Mouse (Mus musculus): ENCODE measurements around the gene Klhdc7a. TPM values are rescaled to one million over a fixed set of nuclear protein-coding genes. Genes with fewer than 3 reads are reported as not detected.

Klhdc7a gene
- total and polyA plus RNA-seq, 3 experiments: under 0.01 TPM; not detected in 2

DNA sequence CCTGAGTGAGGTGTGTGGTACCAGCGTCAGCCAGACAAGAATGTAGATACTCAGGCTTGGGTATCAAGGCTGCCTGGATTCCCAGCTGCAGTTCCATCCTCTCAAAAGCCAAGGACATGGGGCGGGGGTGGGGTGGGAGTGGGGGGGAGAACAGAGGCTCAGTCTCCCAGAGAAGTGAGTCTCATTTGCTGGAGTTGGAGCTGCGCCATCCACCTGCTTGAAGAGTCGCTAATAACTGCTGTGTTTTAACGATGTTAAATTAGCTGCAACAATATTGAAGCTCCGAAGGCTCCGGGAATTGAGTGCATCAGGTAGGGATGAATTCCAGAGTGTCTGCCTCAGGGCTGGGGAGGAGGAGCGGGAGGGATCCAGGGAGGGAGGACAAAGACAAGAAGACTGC lies 27.8 kb upstream of the Klhdc7a start:
- no peak overlapping the region for H3K9ac ChIP-seq (ENCODE audit: control insufficient read depth, low read depth, low read length, poor library complexity, severe bottlenecking)
- H3K4me3 ChIP-seq (ENCODE audit: control insufficient read depth in 1 of 2, insufficient read depth in 1 of 2, low read depth in 2 of 2, low read length in 2 of 2): no peak overlapping the region
- H3K27me3 ChIP-seq (ENCODE audit: control insufficient read depth in 1 of 2, insufficient read depth in 2 of 2, low read length in 2 of 2): no peaks in the 10 kb centered on the region
- no peaks in the 10 kb centered on the region for H3K36me3 ChIP-seq (ENCODE audit: control insufficient read depth in 1 of 2, insufficient read depth in 2 of 2, low read length in 2 of 2)
- no peak for DNase-seq (ENCODE audit: low read depth, low spot score)
- H3K27ac ChIP-seq (ENCODE audit: control insufficient read depth, low read depth, low read length): no peak overlapping the region
- no peaks in the 10 kb centered on the region for H3K4me1 ChIP-seq (ENCODE audit: control insufficient read depth in 1 of 2, insufficient read depth in 2 of 2, low read length in 2 of 2)
- TF ChIP-seq POLR2AphosphoS2 (IDR thresholded peaks at IDR 0.05; ENCODE audit: low read length): no peak
- TF ChIP-seq ZC3H11A (IDR thresholded peaks at IDR 0.05; ENCODE audit: low read depth, low read length): no peak
- no peak for TF ChIP-seq UBTF (IDR thresholded peaks at IDR 0.05; ENCODE audit: borderline replicate concordance, insufficient read depth, low read depth, low read length)
- no peak for TF ChIP-seq SIN3A (IDR thresholded peaks at IDR 0.05; ENCODE audit: low read length)
- no peak for TF ChIP-seq MYB (IDR thresholded peaks at IDR 0.05; ENCODE audit: low read depth, low read length)
- TF ChIP-seq CHD1 (IDR thresholded peaks at IDR 0.05; ENCODE audit: low read depth, low read length): no peak
- no peak for TF ChIP-seq NELFE (IDR thresholded peaks at IDR 0.05; ENCODE audit: low read depth, low read length)
- no peak for TF ChIP-seq EP300 (IDR thresholded peaks at IDR 0.05; ENCODE audit: low read depth in 1 of 2, low read length in 2 of 2)
- H3K9me3 ChIP-seq (replicated peaks; ENCODE audit: insufficient read depth, low read length): no peaks in the 10 kb centered on the region
- no peaks in the 10 kb centered on the region for H3K79me2 ChIP-seq (ENCODE audit: control insufficient read depth, insufficient read depth, low read length, poor library complexity)

DNA sequence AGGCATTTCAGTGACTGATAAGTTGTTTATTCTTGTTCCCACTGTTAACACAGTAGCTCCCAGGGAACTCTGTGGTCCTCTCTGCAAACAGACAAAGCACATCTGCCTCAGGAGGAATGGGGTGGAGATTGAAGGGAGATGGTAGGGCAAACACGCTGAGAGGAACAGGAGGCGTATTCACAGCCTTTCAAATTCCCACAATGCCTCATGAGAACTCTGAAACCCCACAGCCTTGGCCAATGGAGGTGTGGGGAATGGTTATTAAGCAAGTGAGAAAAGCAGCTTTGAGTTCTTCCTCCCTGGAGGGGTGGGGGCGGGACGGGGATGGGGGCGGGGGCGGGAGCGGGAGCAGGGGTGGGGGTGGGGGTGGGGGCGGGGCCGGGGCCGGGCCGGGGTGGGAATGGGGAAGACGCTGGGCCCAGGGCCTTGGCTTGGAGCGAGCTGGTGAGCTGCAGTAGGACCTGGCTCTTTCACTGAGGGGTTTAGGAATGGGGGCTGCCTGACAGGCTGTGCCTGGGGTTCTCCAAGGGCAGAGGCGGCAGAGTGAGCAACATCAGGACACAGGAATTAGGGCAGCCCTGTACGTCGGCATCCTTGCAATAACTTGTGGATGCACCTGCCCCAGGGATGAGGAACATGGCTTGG lies 25.4 kb upstream of the Klhdc7a start:
- no peaks in the 10 kb centered on the region for H3K27me3 ChIP-seq (ENCODE audit: control insufficient read depth in 1 of 2, insufficient read depth in 2 of 2, low read length in 2 of 2)
- no peaks in the 10 kb centered on the region for H3K4me1 ChIP-seq (ENCODE audit: control insufficient read depth in 1 of 2, insufficient read depth in 2 of 2, low read length in 2 of 2)
- H3K36me3 ChIP-seq (ENCODE audit: control insufficient read depth in 1 of 2, insufficient read depth in 2 of 2, low read length in 2 of 2): no peaks in the 10 kb centered on the region
- H3K9me3 ChIP-seq (replicated peaks; ENCODE audit: insufficient read depth, low read length): no peaks in the 10 kb centered on the region
- no peaks in the 10 kb centered on the region for H3K79me2 ChIP-seq (ENCODE audit: control insufficient read depth, insufficient read depth, low read length, poor library complexity)
- no peak overlapping the region for H3K9ac ChIP-seq (ENCODE audit: control insufficient read depth, low read depth, low read length, poor library complexity, severe bottlenecking)
- no peak for TF ChIP-seq MAZ (IDR thresholded peaks at IDR 0.05; ENCODE audit: low read depth, low read length)
- no peak for TF ChIP-seq MYC (IDR thresholded peaks at IDR 0.05; ENCODE audit: low read depth, low read length)
- no peak for TF ChIP-seq EP300 (IDR thresholded peaks at IDR 0.05; ENCODE audit: low read depth in 1 of 2, low read length in 2 of 2)
- H3K4me3 ChIP-seq (ENCODE audit: control insufficient read depth in 1 of 2, insufficient read depth in 1 of 2, low read depth in 2 of 2, low read length in 2 of 2): no peak overlapping the region
- H3K27ac ChIP-seq (ENCODE audit: control insufficient read depth, low read depth, low read length): no peak overlapping the region
- no peak for DNase-seq (ENCODE audit: low read depth, low spot score)

DNA sequence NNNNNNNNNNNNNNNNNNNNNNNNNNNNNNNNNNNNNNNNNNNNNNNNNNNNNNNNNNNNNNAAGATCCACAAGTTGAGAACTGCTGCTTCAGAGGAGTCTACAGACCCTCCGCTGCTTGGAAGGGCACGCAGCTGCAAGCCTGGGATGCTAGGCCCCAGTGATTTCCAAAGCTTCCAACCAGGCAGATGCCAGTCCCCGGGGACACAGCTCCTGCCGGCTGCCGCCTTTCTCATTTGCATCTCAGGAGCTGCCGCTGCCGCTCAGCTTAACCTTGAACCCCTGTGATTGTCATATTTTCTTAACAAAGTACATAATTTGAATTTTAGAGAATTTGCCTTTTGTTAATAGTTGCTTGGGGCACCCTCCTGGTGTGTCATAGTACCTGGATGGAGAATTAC lies 19.1 kb upstream of the Klhdc7a start:
- Histone ChIP-seq H3K36me3 (ENCODE audit: control insufficient read depth in 1 of 2, insufficient read depth in 2 of 2, low read length in 2 of 2) (no peaks in the 10 kb centered on the region), H3K4me1 (ENCODE audit: control insufficient read depth in 1 of 2, insufficient read depth in 2 of 2, low read length in 2 of 2) (no peaks in the 10 kb centered on the region), H3K9ac (ENCODE audit: control insufficient read depth, low read depth, low read length, poor library complexity, severe bottlenecking) (no peak overlapping the region), H3K27me3 (ENCODE audit: control insufficient read depth in 1 of 2, insufficient read depth in 2 of 2, low read length in 2 of 2) (no peaks in the 10 kb centered on the region), H3K4me3 (ENCODE audit: control insufficient read depth in 1 of 2, insufficient read depth in 1 of 2, low read depth in 2 of 2, low read length in 2 of 2) (no peak overlapping the region), H3K79me2 (ENCODE audit: control insufficient read depth, insufficient read depth, low read length, poor library complexity) (no peaks in the 10 kb centered on the region), H3K27ac (ENCODE audit: control insufficient read depth, low read depth, low read length) (no peak overlapping the region), H3K9me3 (replicated peaks; ENCODE audit: insufficient read depth, low read length) (no peaks in the 10 kb centered on the region)
- no peak for TF ChIP-seq MYB (IDR thresholded peaks at IDR 0.05; ENCODE audit: low read depth, low read length)
- TF ChIP-seq TAL1 (IDR thresholded peaks at IDR 0.05; ENCODE audit: low read length): no peak
- no peak for TF ChIP-seq GABPA (IDR thresholded peaks at IDR 0.05; ENCODE audit: low read depth, low read length)
- no peak for TF ChIP-seq TBP (IDR thresholded peaks at IDR 0.05; ENCODE audit: low read depth, low read length)
- TF ChIP-seq CHD2 (IDR thresholded peaks at IDR 0.05; ENCODE audit: low read length): no peak
- TF ChIP-seq POLR2AphosphoS5 (IDR thresholded peaks at IDR 0.05; ENCODE audit: borderline replicate concordance, low read depth, low read length): no peak
- TF ChIP-seq ETS1 (IDR thresholded peaks at IDR 0.05; ENCODE audit: low read depth, low read length): no peak
- no peak for TF ChIP-seq CHD1 (IDR thresholded peaks at IDR 0.05; ENCODE audit: low read depth, low read length)
- TF ChIP-seq POLR2A (IDR thresholded peaks at IDR 0.05; ENCODE audit: control insufficient read depth in 1 of 2, insufficient read depth in 1 of 2, low read depth in 1 of 2, low read length in 2 of 2, poor library complexity in 1 of 2): no peak
- no peak for TF ChIP-seq POLR2AphosphoS2 (IDR thresholded peaks at IDR 0.05; ENCODE audit: low read length)
- no peak for TF ChIP-seq ZNF384 (IDR thresholded peaks at IDR 0.05; ENCODE audit: low read depth, low read length)
- no peak for TF ChIP-seq MAZ (IDR thresholded peaks at IDR 0.05; ENCODE audit: low read depth, low read length)
- no peak for TF ChIP-seq MAX (IDR thresholded peaks at IDR 0.05; ENCODE audit: low read length)
- DNase-seq (ENCODE audit: low read depth, low spot score): no peak

All from MEL (cell line).